ENCODE assay signal across 49 mouse cellular contexts in genomic region chr19:33960887-33961286, GRCm38 (mm10). TPM values are rescaled to one million over a fixed set of nuclear protein-coding genes. Genes with fewer than 3 reads are reported as not detected.
"Had no signal": no experiment of that assay in that cellular context is flagged by ENCODE, and none has a peak within 500 bp of the region (broad histone marks: within the 10 kb centered on the region; RNA-seq: fewer than 3 reads in every experiment).

Gene Lipf, plus strand, starts transcription at chr19:33961187.

- H3K27ac ChIP-seq: heart, embryonic 10.5 days; heart, embryonic 13.5 days; heart, embryonic 15.5 days; hindbrain, embryonic 10.5 days; hindbrain, embryonic 13.5 days; hindbrain, embryonic 15.5 days; hindbrain, postnatal 0 days; intestine, embryonic 15.5 days; kidney, embryonic 15.5 days; kidney, postnatal 0 days; layer of hippocampus, adult 2 months had no signal

- H3K4me1 ChIP-seq: heart, embryonic 10.5 days; heart, embryonic 12.5 days; heart, embryonic 13.5 days; heart, embryonic 15.5 days; hindbrain, embryonic 10.5 days; hindbrain, embryonic 13.5 days; hindbrain, embryonic 15.5 days; intestine, embryonic 15.5 days; kidney, embryonic 15.5 days had no signal

- H3K9ac ChIP-seq: heart, embryonic 12.5 days; heart, embryonic 13.5 days; heart, embryonic 15.5 days; hindbrain, embryonic 13.5 days; hindbrain, embryonic 15.5 days; intestine, embryonic 15.5 days; kidney, embryonic 15.5 days had no signal

- H3K4me3 ChIP-seq: heart, embryonic 10.5 days; heart, embryonic 12.5 days; heart, embryonic 13.5 days; heart, embryonic 15.5 days; hindbrain, embryonic 10.5 days; hindbrain, embryonic 13.5 days; hindbrain, embryonic 15.5 days; intestine, embryonic 15.5 days; kidney, embryonic 15.5 days; layer of hippocampus, adult 2 months had no signal

- H3K9me3 ChIP-seq: heart, embryonic 10.5 days; heart, embryonic 12.5 days; heart, embryonic 13.5 days; heart, embryonic 15.5 days; hindbrain, embryonic 10.5 days; hindbrain, embryonic 13.5 days; hindbrain, embryonic 15.5 days; intestine, embryonic 15.5 days; kidney, embryonic 15.5 days had no signal

- DNase-seq: heart, postnatal 10 days; heart, postnatal 14 days; heart, postnatal 36 days; heart, postnatal 4 days; kidney, adult 11 months; kidney, adult 18-20 months; kidney, adult 2 months; kidney, adult 8-10 months; kidney, adult 9 months; kidney, postnatal 10 days; kidney, postnatal 14 days; kidney, postnatal 25 days; kidney, postnatal 36 days; kidney, postnatal 4 days; layer of hippocampus, adult 9-11 months; layer of hippocampus, postnatal 36 days had no signal

- ATAC-seq: hindbrain, embryonic 16.5 days; hindbrain, postnatal 0 days; inflammation-experienced regulatory T-cells, adult 6 months; intestine, embryonic 15.5 days; intestine, embryonic 16.5 days; intestine, postnatal 0 days had no signal

- H3K27me3 ChIP-seq: heart, embryonic 12.5 days; heart, embryonic 13.5 days; heart, embryonic 15.5 days; hindbrain, embryonic 13.5 days; hindbrain, embryonic 15.5 days; intestine, embryonic 15.5 days; kidney, embryonic 15.5 days had no signal

- H3K36me3 ChIP-seq: heart, embryonic 10.5 days; heart, embryonic 12.5 days; heart, embryonic 13.5 days; heart, embryonic 15.5 days; hindbrain, embryonic 10.5 days; hindbrain, embryonic 13.5 days; hindbrain, embryonic 15.5 days; intestine, embryonic 15.5 days; kidney, embryonic 15.5 days had no signal

- H3K4me2 ChIP-seq: heart, embryonic 11.5 days; heart, embryonic 12.5 days; heart, embryonic 13.5 days; heart, embryonic 15.5 days; hindbrain, embryonic 13.5 days; hindbrain, embryonic 15.5 days; intestine, embryonic 15.5 days; kidney, embryonic 15.5 days had no signal

RNA-seq across cellular contexts. Expression of gene Lipf, which starts in this region (rescaled TPM):
- total RNA-seq: heart, adult 8-10 months; heart, postnatal 10 days; heart, postnatal 14 days; heart, postnatal 25 days; heart, postnatal 36 days; heart, postnatal 4 days; hematopoietic stem cell, adult 5-6 weeks; hindbrain, postnatal 0 days; layer of hippocampus, adult 18-20 months; layer of hippocampus, adult 2 months; layer of hippocampus, adult 8-10 months; layer of hippocampus, postnatal 10 days; layer of hippocampus, postnatal 14 days; layer of hippocampus, postnatal 25 days; layer of hippocampus, postnatal 36 days; left cerebral cortex, adult 18-20 months had no signal
- polyA plus RNA-seq: heart, embryonic 15.5 days; heart, embryonic 16.5 days; heart, postnatal 0 days; hindbrain, embryonic 10.5 days; hindbrain, embryonic 11.5 days; hindbrain, embryonic 13.5 days; hindbrain, embryonic 15.5 days; hindbrain, embryonic 16.5 days; hindbrain, postnatal 0 days; inflammation-experienced regulatory T-cells, adult 6 months; intestine, embryonic 14.5 days; kidney, adult 2 months; kidney, embryonic 14.5 days; kidney, embryonic 16.5 days; large intestine, adult 2 months had no signal
